Mouse (Mus musculus): ENCODE results near the gene Pacrg. TPM values are rescaled to one million over a fixed set of nuclear protein-coding genes. Genes with fewer than 3 reads are reported as not detected.

The Pacrg gene
- polyA plus RNA-seq, 1 experiment: 0.33 TPM

- DNase-seq (ENCODE audit: low read depth, low spot score): no peak
- 83% methylated on average over 5 of the region's 5 CpGs for WGBS
Observed at GRCm38 (mm10) chr17:10367044-10367443, 473.1 kb downstream of the Pacrg start.

- DNase-seq (ENCODE audit: low read depth, low spot score): no peak
- 40% methylated on average over 4 of the region's 4 CpGs for WGBS
Observed at GRCm38 (mm10) chr17:10366577-10366976, 473.5 kb downstream of the Pacrg start.

- 53% methylated on average over 13 of the region's 13 CpGs for WGBS
Observed at GRCm38 (mm10) chr17:10365501-10366482, 474.3 kb downstream of the Pacrg start.

GRCm38 (mm10) chr17:10363151-10363550 is 477.0 kb downstream of the Pacrg start:
- no peak for DNase-seq (ENCODE audit: low read depth, low spot score)
- 68% methylated on average over 3 of the region's 3 CpGs for WGBS

More at GRCm38 (mm10) chr17:10365501-10366482, 474.3 kb downstream of the Pacrg start:
- DNase-seq (ENCODE audit: low read depth, low spot score): no peak

- DNase-seq (ENCODE audit: low read depth, low spot score): no peak
- WGBS: 84% methylated on average over 7 of the region's 7 CpGs
Observed at GRCm38 (mm10) chr17:10361882-10362291, 478.2 kb downstream of the Pacrg start.

- no peak for DNase-seq (ENCODE audit: low read depth, low spot score)
- 78% methylated on average over 4 of the region's 4 CpGs for WGBS
Observed at GRCm38 (mm10) chr17:10360738-10361137, 479.4 kb downstream of the Pacrg start.

GRCm38 (mm10) chr17:10359466-10359865 is 480.6 kb downstream of the Pacrg start:
- no peak for DNase-seq (ENCODE audit: low read depth, low spot score)
- 69% methylated on average over 14 of the region's 14 CpGs for WGBS

GRCm38 (mm10) chr17:10357348-10357747 is 482.8 kb downstream of the Pacrg start:
- WGBS: 87% methylated on average over 12 of the region's 12 CpGs

GRCm38 (mm10) chr17:10356294-10356693 is 483.8 kb downstream of the Pacrg start:
- no peak for DNase-seq (ENCODE audit: low read depth, low spot score)
- WGBS: 70% methylated on average over 6 of the region's 6 CpGs

More at GRCm38 (mm10) chr17:10357348-10357747, 482.8 kb downstream of the Pacrg start:
- no peak for DNase-seq (ENCODE audit: low read depth, low spot score)

- 39% methylated on average over 8 of the region's 8 CpGs for WGBS
- no peak for DNase-seq (ENCODE audit: low read depth, low spot score)
Observed at GRCm38 (mm10) chr17:10355746-10356145, 484.4 kb downstream of the Pacrg start.

Other genes starting within 250 kb of the Pacrg start
- gene Prkn, start 73 bp upstream of the Pacrg start, polyA plus RNA-seq (2012; rRNA removed): 0.40 and 0.47 TPM in 2 replicates